Mouse (Mus musculus): ENCODE results near the gene Smarca2. TPM values are rescaled to one million over a fixed set of nuclear protein-coding genes. Genes with fewer than 3 reads are reported as not detected.

The Smarca2 gene
- 6.2 and 10.8 TPM in 2 replicates for polyA plus RNA-seq (2012; rRNA removed; ENCODE audit: low replicate concordance)

DNA sequence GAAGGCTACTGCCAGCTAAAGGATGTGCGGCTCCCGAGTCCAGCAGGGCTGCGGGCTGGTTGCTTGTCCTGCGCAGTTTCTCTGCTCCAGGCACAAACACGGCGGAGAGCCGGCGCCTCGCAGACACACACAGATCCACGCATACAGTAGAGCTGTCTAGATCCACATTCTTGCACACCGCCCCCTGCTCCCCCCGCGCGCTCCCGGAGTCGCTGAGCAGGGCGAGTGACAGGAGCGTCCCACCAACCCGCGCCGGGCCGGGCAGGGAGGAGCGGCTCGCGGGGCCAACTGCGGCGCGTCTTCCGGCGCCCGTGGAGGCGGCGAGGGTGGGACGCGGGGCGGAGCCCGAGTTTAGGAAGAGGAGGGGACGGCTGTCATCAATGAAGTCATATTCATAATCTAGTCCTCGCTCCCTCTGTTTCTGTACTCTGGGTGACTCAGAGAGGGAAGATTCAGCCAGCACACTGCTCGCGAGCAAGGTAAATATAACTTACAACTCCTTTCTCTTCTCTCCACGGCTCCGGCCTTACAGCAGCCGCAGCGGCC is at the start of gene Smarca2:
Gene Smarca2 (plus strand): TSS at position 296 of the 546 bp plus-strand sequence.

